Mouse (Mus musculus): Measurements from ENCODE around the gene R3hdml. TPM values are rescaled to one million over a fixed set of nuclear protein-coding genes. Genes with fewer than 3 reads are reported as not detected.
"Not testable (repeated sequence)": the region's sequence is repeated elsewhere in the genome, so short reads cannot be mapped to it uniquely, and the experiment has no call there.

Gene R3hdml
- not detected in 2 replicates for total RNA-seq (2015; ENCODE audit: low replicate concordance)
- not detected in 2 replicates for total RNA-seq (2017; ENCODE audit: low replicate concordance)

GRCm38 (mm10) chr2:163492018-163492417, at the start of gene R3hdml:
Gene R3hdml, plus strand, starts transcription at chr2:163492318.
- no peak for ATAC-seq (replicated peaks; ENCODE audit: low FRiP score, poor library complexity, severe bottlenecking)

GRCm38 (mm10) chr2:163443543-163443942, 48.6 kb upstream of the R3hdml start:
- no peak for ATAC-seq (replicated peaks; ENCODE audit: low FRiP score, poor library complexity, severe bottlenecking)

DNA sequence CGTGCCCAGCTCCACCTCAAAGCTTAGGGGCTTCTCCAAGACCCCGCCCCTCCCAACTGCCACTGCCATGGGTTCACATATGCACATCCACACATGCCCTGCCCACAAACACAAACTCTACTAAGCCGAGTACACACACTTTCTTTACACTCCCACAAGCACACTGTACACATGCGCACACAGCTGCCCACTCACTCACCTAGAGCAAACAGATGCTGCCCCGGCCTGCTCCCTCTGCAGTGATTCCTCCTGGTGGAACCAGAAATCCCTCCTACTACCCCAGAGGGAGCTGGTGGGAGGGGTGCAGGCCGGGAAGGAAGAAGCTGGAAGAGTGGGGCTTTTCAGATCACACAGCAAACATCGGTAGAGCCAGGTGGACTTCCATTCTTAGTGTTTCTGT, 48.1 kb upstream of the R3hdml start:
- ATAC-seq (replicated peaks; ENCODE audit: low FRiP score, poor library complexity, severe bottlenecking): no peak

DNA sequence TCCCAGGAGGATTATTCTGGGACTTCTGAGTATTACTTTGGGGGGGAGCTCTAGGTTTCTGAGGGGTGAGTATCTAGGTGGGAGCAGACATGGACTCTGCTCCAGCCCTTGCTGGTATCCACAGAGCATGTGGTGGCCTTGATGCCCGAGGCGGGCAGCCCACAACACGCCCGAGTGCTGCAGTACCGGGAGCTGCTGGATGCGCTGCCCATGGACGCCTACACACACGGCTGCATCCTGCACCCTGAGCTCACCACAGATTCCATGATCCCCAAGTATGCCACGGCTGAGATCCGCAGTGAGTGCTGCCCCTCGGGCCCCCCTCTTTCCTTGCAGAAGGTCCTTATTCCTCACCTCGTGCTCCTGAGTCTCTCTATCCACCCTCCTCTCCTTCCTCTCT, 44.7 kb upstream of the R3hdml start:
- no peak for ATAC-seq (replicated peaks; ENCODE audit: low FRiP score, poor library complexity, severe bottlenecking)

DNA sequence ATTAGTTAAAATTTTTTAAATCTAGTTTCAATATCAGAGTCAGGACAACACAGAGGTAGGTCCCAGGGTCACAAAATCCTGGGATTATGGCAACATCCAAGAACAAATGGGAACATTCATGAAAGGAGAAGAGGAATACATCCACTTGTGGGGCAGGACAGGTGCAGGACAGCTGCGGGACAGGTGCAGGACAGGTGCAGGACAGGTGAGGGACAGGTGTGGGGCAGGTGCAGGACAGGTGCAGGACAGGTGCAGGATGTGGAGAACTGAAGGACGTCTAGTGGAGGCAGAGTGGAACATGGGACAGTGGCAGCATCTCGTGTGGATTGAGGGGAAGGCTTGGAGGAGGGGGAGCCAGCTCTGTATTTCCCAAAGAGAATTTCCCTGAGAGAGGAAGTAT, 42.8 kb upstream of the R3hdml start:
- no peak for ATAC-seq (replicated peaks; ENCODE audit: low FRiP score, poor library complexity, severe bottlenecking)

DNA sequence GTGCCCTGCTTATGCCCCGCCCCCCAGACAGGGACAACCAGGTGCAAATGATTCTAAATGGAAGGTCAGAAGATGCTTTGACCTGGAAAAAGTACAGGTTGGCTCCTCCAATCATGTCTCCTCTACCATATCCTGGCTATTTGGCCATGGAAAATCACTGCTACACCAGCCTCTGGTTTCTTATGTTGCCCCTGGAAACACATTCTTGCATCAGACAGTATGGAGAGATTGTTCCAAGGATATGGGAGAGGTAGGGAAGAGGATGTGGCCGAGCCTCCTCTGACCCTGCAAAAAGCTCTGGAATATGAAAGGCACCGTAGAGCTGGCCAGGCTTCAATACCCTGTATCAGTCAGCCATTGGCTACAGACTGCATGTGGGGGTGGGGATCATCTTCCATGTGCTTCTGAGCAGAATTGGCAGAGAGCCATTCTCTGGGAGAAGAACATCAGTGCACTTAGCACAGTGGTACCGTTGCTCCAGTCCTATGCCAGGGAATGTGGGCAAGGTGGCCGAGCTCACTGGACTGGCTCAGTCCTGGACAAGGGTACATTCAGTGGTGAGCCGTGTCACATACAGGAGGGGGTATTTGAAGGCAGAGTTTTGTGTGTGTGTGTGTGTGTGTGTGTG, 41.3 kb upstream of the R3hdml start:
- ATAC-seq (replicated peaks; ENCODE audit: low FRiP score, poor library complexity, severe bottlenecking): no peak

GRCm38 (mm10) chr2:163452738-163453137, 39.4 kb upstream of the R3hdml start:
- ATAC-seq (replicated peaks; ENCODE audit: low FRiP score, poor library complexity, severe bottlenecking): no peak

- ATAC-seq (replicated peaks; ENCODE audit: low FRiP score, poor library complexity, severe bottlenecking): no peak
Observed at GRCm38 (mm10) chr2:163453378-163453777, 38.7 kb upstream of the R3hdml start.

- no peak for ATAC-seq (replicated peaks; ENCODE audit: low FRiP score, poor library complexity, severe bottlenecking)
Observed at GRCm38 (mm10) chr2:163458539-163459265, 33.4 kb upstream of the R3hdml start.

GRCm38 (mm10) chr2:163459380-163459779, 32.7 kb upstream of the R3hdml start:
- ATAC-seq (replicated peaks; ENCODE audit: low FRiP score, poor library complexity, severe bottlenecking): no peak

- no peak for ATAC-seq (replicated peaks; ENCODE audit: low FRiP score, poor library complexity, severe bottlenecking)
Observed at GRCm38 (mm10) chr2:163460622-163461021, 31.5 kb upstream of the R3hdml start.

GRCm38 (mm10) chr2:163461307-163461706, 30.8 kb upstream of the R3hdml start:
- not testable (repeated sequence) for ATAC-seq (replicated peaks; ENCODE audit: low FRiP score, poor library complexity, severe bottlenecking)

GRCm38 (mm10) chr2:163462386-163462785, 29.7 kb upstream of the R3hdml start:
- ATAC-seq (replicated peaks; ENCODE audit: low FRiP score, poor library complexity, severe bottlenecking): no peak

- ATAC-seq (replicated peaks; ENCODE audit: low FRiP score, poor library complexity, severe bottlenecking): no peak
Observed at GRCm38 (mm10) chr2:163462801-163463200, 29.3 kb upstream of the R3hdml start.

DNA sequence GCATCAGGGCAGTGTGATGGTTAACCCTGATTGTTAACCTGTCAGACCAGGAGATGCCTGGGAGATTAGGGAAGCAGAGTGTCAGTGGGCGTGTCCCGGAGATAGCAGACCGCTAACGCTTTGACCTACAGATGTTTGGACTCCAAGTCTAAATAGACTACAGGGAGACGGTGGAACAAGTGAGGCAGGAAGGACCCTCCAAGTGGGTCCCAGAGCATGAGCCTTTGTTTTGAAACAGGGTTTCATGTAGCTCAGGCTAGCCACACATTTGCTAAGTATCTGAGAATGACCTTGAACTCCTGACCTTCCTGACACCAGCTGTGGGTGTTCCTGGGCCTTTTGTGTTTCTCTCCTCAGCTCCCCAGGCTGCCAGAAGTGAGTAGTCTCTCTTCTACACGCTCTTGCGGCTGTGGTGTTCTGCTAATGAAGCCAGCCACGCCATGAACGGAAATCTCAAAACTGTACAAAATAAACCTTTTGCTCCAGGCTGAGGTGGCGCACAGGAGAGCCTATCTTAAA, 28.8 kb upstream of the R3hdml start:
- ATAC-seq (replicated peaks; ENCODE audit: low FRiP score, poor library complexity, severe bottlenecking): no peak

DNA sequence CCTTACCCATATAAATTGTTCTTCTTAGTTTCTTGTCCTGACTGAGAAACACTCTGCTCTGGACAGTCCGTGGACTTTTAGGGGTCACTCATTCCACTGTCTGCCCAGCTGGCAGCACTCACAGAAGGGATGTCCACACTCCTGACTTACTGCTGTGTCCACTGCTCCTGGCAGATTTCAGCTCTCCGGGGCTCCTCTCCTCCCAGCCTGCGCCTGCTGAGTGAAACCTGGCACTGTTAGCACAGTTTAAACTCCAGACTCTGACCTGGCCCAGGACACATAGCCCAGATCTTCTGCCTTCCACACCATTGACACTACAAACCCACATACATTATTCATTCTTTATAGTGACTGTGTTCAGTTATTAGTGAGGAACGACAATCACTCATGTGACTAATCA, 28.1 kb upstream of the R3hdml start:
- no peak for ATAC-seq (replicated peaks; ENCODE audit: low FRiP score, poor library complexity, severe bottlenecking)

DNA sequence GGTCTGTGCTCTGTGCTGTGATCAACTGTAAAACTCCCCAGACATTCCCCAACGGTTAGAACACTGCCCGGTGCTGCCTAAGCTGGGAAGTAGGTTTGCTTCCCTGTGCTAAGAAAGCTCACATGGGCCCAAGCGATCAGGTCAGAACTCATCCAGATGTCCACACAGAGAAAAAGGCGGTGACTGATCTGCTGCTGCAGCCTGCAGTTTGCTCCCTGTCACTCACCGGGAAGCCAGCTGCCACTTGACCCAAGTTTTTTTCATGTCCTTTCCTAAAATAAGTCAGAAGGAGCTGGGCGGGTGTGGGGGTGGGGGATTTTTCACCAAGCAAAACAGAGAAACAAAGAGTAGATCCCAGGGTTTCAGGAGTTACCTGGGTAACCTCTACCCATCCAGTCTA, 27.6 kb upstream of the R3hdml start:
- no peak for ATAC-seq (replicated peaks; ENCODE audit: low FRiP score, poor library complexity, severe bottlenecking)

- no peak for ATAC-seq (replicated peaks; ENCODE audit: low FRiP score, poor library complexity, severe bottlenecking)
Observed at GRCm38 (mm10) chr2:163466771-163467170, 25.3 kb upstream of the R3hdml start.

- no peak for ATAC-seq (replicated peaks; ENCODE audit: low FRiP score, poor library complexity, severe bottlenecking)
Observed at GRCm38 (mm10) chr2:163467585-163467984, 24.5 kb upstream of the R3hdml start.

GRCm38 (mm10) chr2:163468866-163469265, 23.3 kb upstream of the R3hdml start:
- ATAC-seq (replicated peaks; ENCODE audit: low FRiP score, poor library complexity, severe bottlenecking): no peak

DNA sequence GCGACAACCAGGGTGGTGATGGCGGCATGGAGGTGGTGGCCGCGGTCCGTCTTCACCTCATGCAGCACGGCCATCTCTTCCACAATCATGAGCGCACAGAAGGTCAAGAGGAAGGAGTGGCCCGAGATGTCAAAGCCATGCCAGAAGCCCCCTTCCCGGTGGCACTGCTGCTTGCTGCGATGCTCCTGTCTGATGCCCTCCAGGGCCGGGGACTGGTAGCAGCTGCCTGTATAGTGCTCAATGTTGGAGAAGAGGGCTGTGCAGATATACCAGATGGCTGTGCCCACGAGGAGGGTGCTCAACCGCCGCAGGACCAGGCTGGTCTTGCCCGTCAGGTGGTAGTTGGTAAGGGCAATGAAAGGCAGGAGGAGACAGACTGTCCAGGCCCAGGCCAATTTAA, 22.4 kb upstream of the R3hdml start:
- ATAC-seq (replicated peaks; ENCODE audit: low FRiP score, poor library complexity, severe bottlenecking): no peak
